Mouse (Mus musculus) MN1 (cell line): Measurements from ENCODE around the gene Zdhhc5.
"Not testable (repeated sequence)": the region's sequence is repeated elsewhere in the genome, so short reads cannot be mapped to it uniquely, and the experiment has no call there.

Experiments
- DNase-seq: peaks from one replicate; pipeline ENCODE4 v3.0.0-alpha.2; 2016; ENCODE audit warnings: low spot score

Gene Zdhhc5

DNA sequence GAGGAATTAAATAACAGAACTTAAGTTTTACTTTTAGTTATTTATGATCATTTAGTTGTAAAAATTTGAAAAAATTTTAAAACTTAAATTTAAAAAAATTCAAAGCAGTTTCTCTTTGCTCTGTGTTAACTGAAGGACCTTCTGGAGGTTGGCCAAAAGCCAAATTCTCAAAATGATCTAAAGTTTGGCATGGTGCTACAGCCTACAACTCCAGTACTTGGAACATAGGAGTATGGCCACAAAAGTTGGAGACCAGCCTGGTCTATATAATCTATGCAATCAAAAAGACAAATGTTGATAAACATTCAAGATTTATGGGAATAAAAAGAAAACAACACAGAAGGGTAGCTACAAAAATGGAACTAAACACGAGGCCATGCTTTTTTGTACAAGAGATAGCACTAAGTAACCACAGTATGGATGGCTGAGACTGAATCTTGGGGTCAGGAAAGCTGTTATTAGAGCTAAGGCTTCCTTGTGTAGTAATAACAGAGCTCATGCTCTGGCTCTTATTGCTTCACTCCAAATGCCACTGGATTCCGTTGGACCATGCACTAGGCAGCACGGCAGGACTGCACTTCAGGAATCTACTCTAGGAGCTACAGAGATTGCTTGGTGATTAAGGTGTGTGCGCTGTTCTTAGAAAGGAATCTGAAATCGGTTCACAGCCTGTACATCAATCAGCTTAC, 19.8 kb downstream of the Zdhhc5 start:
- no peak for DNase-seq

DNA sequence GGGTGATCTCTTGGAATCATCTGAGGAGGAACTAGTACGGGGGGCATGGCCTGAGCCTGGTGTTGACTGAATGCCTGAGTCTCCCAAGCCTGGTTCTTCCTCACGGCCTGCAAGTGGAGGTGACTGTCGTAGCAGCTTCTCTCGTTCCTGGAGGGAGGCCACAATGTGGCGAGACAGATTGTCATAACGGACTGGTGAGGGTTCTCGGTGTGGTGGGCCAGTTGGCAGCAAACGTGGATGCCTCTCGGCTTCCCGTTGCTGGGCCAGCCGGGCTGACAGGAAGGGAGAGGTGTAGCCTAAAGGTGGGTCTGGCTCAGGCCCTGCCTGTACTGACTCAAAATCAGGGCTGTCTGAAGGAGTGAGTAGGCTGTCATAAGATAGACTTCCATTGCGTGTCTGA, 24.9 kb downstream of the Zdhhc5 start:
- no peak for DNase-seq

DNA sequence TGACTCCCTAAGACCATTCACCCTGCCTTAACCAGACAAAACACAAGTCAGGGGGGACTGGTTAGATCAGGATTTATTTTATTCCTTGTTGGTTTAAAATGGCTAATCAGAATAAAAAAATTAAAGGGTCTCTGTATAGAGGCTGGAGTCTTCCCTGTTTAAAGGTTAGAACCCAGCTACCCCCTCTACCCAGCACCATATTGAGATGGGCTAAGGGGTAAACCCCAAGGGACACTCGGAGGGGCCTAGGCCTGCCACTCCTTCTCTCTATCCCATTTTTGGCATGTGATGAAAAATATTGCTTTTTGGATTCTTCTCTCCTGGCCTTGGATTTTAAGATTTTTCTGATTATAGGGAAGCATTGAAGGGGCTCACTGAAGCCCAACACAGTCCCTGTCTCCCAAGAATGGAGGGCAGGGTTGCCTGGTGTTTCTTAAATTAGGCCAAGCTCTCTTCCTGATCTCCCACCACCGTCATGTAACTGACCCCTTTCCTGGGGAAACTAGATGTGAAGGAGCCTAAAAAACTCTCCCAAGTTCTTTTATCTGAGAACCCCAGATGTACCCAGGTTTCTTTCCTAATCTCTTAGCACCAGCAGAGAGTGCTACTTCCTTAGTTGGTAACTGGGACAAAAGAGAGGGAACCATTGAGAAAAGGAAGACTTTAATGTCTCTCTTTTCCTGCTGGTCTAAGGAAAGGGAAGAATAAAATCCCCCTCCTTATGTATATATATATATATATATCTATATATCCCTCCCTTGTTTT, 26.7 kb downstream of the Zdhhc5 start:
- DNase-seq, result no peak

DNA sequence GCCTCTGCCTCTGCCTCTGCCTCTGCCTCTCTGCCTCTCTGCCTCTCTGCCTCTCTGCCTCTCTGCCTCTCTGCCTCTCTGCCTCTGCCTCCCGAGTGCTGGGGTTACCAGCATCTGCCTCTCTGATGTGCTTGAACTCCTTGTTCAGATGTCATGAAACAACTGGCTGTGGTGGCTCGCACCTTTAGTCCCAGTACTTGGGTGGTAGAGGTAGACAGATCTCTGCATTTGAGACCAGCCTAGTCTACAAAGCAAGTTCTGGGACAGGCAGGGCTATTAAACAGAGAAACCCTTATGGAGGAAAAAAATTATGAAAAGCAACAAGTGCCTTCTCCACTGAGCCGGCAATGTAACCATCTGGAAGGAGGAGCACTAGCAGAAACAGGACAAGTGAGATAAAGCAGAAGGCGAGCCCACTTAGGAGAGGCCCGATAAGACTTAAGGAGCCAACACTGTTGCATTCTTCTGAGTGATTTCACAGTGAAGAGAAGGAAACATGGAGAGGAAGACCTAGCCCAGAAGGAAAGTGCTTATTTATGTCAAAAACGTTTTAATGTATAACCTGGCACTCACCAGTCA, 32.3 kb downstream of the Zdhhc5 start:
- DNase-seq, result no peak

- DNase-seq, result no peak
These were observed 36.0 kb downstream of the Zdhhc5 start, which contains the start of gene Tmx2 for GRCm38 (mm10) chr2:84679016-84679415. TSS of gene Tmx2 (minus strand) at chr2:84679140.

- peak; percentile 99 for DNase-seq
These were observed 36.8 kb downstream of the Zdhhc5 start, which contains the start of the genes Gm28635 and Med19 for GRCm38 (mm10) chr2:84677968-84678880. TSS of gene Gm28635 (minus strand) at chr2:84678041. TSS of gene Med19 (plus strand) at chr2:84678402.

DNA sequence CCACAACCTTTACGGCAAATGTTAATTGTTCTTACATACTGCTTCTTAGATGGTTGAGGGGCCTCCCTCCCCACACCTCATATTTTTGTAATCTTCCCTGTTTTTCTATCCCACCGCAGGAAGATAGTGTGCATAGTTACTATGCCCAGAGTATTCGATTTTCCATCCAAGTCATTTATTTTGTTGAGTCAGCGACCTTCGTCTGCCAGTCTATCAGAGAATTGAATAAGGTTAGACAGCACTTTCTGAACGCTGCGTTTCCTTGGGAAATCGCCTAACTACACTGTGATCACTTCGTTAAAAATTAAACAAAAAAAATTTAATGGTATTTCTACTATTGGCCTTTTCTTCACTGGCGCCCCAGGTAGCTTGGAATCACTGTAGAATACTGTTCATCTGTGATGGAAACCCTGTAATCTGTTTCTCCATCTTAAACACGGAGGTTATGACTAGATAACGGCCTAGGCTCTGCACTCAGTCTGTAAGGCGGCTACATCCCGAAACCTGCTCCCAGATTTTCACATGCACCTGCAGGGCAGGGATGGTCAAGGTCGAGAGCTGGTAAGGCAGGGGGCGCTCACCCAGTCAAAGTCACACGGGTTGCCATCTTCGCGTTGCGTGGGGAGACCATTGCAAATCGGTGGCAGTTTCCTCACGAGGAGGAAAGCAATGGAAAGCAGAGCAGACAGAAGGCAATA, 37.6 kb downstream of the Zdhhc5 start:
- DNase-seq, result peak; percentile 73

DNA sequence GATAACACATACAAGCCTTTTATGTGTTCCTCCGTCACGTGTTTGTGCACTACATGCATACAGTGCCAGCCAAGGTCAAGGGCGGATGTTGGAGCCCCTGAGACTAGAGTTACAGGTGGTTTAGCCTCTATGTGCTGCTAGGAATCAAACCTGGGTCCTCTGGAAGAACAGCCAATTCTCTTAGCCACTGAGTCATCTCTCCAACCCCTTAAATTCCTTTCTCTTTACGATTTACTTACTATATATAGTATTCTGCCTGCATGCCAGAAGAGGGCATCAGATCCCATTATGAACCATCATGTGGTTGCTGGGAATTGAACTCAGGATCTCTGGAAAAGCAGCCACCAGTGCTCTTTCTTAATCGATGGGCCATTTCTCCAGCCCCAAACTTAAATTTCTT, 43.4 kb downstream of the Zdhhc5 start:
- DNase-seq, result not testable (repeated sequence)

- DNase-seq, result peak; percentile 86
These were observed 44.4 kb downstream of the Zdhhc5 start, which contains the start of gene Selenoh for GRCm38 (mm10) chr2:84670569-84670933. TSS of gene Selenoh (minus strand) at chr2:84670770.

DNA sequence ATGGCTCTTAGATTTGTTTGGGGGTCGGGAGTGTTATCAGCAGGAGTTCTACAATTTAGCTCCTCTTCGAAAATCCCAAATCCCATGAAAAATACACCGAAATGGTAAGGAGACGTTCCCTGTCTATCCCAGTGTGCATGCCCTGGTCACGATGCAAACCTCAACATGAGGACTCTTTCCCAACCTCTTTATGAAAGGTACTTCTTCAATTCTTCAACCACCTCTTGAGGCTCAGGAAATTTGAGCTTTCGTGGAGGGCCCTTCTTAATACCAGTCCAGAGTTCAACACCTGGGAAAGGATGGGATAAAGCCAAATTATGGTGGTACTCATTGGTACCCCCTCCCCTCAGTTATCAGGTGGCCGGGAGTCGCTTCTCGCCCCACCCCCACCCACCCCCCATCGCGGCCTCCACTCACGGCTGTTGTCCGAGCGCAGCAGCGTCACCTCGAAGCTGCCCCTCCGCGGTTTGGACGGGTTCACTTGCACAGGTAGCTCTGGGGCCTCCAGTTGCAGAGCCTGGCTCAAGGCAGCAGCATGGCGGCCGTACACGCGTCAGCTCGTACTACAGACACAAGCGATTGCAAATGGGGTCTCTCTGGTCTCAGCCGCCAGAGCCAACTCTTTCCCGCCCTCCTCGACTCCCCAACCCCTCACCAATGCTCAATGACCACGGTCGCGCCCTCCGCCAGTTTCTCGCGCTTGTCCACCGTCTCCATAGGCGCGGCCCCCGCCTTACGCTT, 45.0 kb downstream of the Zdhhc5 start:
- peak; percentile 48 for DNase-seq

- DNase-seq, result no peak
These were observed 48.9 kb downstream of the Zdhhc5 start for GRCm38 (mm10) chr2:84666081-84666480.

DNA sequence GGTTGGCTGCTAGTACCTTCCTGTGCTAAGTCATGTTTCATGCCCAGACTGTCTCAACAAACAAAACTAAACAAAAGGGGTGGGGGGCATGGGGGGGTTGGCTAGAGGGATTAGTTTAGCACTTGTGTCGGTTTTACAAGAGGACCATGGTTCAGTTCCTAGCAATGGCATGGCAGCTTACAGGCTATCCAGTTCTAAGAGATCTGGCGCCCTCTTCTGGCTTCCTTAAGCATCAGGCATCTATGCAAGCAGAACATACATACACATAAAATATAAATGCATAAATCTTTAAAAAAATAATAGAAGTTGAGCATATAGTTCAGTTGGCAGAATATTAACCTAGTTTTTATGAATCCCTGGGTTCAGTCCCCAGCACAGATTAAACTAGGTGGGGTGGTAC, 52.1 kb downstream of the Zdhhc5 start:
- DNase-seq, result peak; percentile 60

GRCm38 (mm10) chr2:84660253-84660652, 54.7 kb downstream of the Zdhhc5 start:
- peak; percentile 57 for DNase-seq

GRCm38 (mm10) chr2:84658806-84659205, 56.2 kb downstream of the Zdhhc5 start, which contains the start of gene Btbd18:
TSS of gene Btbd18 (plus strand) at chr2:84659079.
- DNase-seq, result no peak

DNA sequence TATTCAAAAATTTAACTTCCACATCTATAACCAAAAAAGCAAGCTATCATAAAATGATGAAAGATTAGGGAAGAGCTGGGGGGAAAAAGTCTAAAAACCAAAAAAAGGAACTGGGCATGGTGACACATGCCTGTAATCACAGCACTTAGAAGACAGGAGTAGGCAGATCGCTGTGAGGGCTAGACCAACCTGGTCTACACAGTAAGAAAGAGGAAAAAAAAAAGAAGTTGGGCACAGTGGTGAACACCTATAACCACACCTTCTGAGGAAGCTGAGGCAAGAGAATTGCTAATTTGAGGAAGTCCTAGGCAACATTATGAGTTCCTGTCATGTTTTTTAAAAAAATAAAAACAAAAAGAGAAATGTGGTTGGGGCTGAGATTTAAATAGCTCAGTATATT, 59.1 kb downstream of the Zdhhc5 start:
- DNase-seq, result no peak

- no peak for DNase-seq
These were observed 61.6 kb downstream of the Zdhhc5 start for GRCm38 (mm10) chr2:84653354-84653753.

GRCm38 (mm10) chr2:84650464-84651195, 64.3 kb downstream of the Zdhhc5 start, which contains the start of gene Ctnnd1:
TSS of gene Ctnnd1 (minus strand) at chr2:84650765.
- peak; percentile 95 for DNase-seq

- no peak for DNase-seq
These were observed 65.3 kb downstream of the Zdhhc5 start for GRCm38 (mm10) chr2:84649674-84650073.

DNA sequence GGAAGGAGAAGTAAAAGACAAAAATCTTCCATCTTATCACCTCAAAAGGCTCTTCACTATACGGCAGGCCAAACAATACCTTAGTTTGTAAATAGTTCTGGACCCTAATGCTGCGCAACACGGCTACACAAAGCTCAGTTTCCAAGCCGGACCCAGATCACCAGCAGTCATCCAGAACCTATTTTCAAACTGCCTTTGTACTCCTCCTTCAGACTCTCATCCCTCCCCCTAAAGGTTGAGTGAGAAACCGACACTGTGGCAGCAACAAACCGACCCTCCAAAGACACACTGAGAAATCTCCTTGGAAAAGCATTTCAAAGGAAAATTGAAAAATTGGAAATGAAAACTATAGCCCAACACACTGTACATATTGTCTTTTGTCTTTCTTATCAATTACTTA, 66.6 kb downstream of the Zdhhc5 start:
- DNase-seq, result no peak
